Mouse (Mus musculus): ENCODE data around the gene Krtap21-1. TPM values are rescaled to one million over a fixed set of nuclear protein-coding genes. Genes with fewer than 3 reads are reported as not detected.

Krtap21-1 gene
- total RNA-seq (2015; ENCODE audit: low replicate concordance) = not detected in 2 replicates
- not detected in 2 replicates for total RNA-seq (2017; ENCODE audit: low replicate concordance)

DNA sequence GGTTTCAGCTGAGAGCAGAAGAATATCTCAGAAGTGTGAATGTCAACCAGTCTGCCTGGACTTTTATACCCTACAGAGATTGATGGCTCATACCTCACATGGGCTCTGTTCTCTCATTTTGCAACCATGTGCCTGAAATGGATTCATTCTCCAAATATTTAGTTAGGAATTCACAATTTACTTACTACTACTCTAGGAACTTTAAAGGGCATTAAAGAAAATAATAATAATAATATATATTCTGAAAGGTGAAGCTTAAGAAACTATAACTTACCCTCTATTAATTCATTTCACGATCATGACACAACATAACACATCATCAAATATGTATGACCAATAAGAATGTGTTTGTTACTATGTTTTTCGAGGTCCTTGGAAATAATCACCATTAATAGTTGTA lies at the start of gene Krtap21-1:
Krtap21-1 (minus strand) TSS at position 101 of the 400 bp plus-strand sequence.
- ATAC-seq (replicated peaks; ENCODE audit: low FRiP score, poor library complexity, severe bottlenecking) = no peak

DNA sequence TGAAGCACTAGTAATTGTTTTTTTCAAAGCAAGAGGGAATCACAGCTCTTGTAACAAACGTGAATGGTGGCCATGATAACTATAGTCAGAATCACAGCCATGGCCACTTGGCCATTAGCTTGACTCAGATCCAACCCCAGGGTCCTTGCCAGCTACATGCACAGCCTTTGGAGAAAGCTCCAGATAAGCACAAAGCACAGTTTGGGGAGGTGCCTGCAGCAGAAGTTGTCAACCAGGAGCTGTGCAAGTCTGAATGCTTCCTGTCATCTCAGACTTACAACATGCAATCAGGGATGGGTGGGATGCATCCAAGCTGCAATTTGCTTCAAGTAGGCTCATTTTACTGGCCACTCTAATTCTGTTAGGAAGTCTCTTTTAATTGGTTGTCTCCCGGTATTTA lies 25.9 kb upstream of the Krtap21-1 start:
- ATAC-seq (replicated peaks; ENCODE audit: low FRiP score, poor library complexity, severe bottlenecking) = no peak

DNA sequence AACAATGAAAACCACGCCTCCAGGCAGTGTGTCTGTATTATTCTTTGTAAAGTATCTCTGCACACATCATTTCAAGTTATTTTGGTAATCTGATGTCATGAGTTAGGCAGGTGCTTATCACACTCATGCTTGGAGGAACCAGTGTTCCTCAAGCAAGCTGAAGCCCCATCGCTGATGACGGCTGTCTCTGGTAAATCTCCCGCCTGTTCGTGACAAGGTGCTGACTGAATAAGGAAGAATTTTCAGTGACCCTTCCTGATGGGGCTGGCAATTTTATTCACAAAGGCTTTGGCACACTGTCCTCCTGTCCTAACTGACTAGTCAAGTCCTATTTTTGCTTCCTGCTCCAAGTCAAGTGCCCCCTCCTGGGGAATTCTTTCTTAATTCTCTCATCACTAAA lies 21.6 kb upstream of the Krtap21-1 start:
- ATAC-seq (replicated peaks; ENCODE audit: low FRiP score, poor library complexity, severe bottlenecking) = no peak

DNA sequence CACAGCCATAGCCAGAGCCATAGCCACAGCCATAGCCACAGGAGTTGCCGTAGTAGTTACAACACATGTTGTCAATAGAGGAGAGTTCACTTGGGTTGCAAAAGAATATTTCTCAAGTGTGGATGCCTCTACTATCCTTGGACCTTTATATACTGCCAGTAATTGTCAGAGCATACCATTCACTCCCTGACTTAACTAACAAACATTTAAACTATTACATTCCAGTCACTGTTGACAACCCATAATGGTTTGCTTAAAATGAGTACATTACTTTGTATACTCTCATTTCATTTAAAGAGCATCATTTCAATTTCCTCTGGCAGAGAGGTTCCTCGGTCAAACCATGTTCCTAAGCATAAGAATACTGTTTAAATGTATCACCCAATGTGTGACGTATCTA lies 16.3 kb upstream of the Krtap21-1 start, which contains the start of gene Krtap6-2:
Krtap6-2 (minus strand) TSS at position 101 of the 400 bp plus-strand sequence.
- ATAC-seq (replicated peaks; ENCODE audit: low FRiP score, poor library complexity, severe bottlenecking) = no peak

DNA sequence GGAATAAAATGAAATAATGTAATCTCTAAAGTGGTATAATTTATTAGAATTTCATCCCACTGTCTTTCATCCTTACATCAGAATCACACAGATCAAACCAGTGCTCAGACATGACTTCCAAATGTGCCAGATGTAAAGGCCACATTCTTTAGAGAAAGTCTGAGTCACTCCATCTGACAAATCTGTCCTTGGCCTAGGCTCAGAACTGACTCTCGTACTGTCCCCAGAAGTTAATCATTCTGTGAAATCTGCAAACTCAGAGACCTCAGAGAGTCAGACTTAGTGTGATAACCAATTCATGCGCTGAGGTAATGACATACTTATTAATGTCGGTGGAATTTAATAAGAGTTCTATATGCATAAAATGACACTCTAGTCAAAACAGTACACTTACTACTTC lies 12.6 kb upstream of the Krtap21-1 start:
- no peak for ATAC-seq (replicated peaks; ENCODE audit: low FRiP score, poor library complexity, severe bottlenecking)

DNA sequence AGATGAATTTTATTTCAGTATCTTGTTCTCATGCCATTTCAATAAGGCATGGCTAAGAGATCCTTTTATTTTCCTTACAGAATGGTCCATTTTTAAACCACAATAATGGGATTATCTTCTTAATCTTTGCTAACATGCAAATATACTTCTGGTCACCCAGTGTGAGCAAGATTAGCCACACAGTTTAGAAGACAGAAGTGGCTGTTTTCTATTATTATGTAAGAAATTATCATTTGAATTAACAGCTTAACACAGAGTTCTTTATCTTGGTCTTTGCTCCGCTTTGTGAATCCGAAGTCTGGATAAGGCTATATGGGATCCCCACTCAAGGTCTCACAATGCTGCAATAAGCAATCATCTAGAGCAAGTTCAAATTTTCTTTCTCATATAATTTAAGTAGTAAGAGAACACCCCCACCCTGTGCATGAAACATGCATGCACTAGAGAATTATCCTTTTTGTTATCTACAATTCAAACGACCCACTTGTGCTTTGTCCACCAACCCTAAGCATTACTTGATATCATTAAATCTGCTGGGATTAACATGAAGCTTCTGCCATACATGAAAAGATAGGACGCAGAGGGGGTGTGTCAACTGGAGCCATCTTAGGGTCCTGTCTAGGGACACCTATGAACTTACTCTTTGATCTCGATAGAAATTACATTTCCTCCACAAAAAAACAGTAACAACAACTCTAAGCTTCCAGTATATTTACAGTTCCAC lies 6.8 kb upstream of the Krtap21-1 start:
- no peak for ATAC-seq (replicated peaks; ENCODE audit: low FRiP score, poor library complexity, severe bottlenecking)

DNA sequence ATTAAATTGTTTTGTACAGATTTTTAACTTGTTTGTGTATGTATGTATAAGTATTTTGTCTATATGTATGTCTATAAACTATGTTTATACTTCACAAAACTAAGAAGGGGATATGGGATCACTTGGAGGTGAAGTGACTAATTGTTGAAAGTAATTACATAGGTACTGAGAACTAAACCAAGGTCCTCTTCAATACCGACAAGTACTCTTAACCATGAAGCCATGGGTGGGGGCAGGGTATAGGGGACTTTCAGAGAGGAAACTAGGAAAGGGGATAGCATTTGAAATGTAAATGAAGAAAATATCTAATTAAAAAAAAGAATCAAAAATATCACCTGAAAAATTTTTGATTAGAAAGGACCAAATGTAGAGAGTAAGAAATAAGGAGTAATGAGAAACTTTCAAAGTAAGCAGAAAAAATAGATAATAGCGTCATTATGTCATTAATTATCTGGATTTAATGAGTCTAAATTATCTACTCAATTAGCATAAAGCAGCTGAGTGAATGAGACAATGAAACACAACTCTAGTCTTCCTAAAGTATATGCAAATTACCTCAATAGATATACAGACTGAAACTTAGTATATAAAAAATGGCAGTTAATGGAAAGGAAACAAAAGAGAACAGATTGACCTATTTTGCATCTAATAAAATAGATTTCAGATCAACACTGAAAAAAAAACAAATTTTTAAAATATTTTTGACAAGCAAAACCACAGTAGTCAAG lies 30.8 kb downstream of the Krtap21-1 start:
- ATAC-seq (replicated peaks; ENCODE audit: low FRiP score, poor library complexity, severe bottlenecking) = no peak

Other genes starting within 250 kb of the Krtap21-1 start
- gene Gm9789, start 245.9 kb downstream of the Krtap21-1 start, total RNA-seq (2015; ENCODE audit: low replicate concordance) = not detected in 2 replicates
- gene Gm9789, start 245.9 kb downstream of the Krtap21-1 start, total RNA-seq (2017; ENCODE audit: low replicate concordance) = not detected in 2 replicates
- not detected in 2 replicates for gene Gm7735, start 234.4 kb downstream of the Krtap21-1 start, total RNA-seq (2015; ENCODE audit: low replicate concordance)
- gene Gm7735, start 234.4 kb downstream of the Krtap21-1 start, total RNA-seq (2017; ENCODE audit: low replicate concordance) = not detected in 2 replicates
- gene 1110057P08Rik, start 229.1 kb downstream of the Krtap21-1 start, total RNA-seq (2015; ENCODE audit: low replicate concordance) = not detected in 2 replicates
- not detected in 2 replicates for gene 1110057P08Rik, start 229.1 kb downstream of the Krtap21-1 start, total RNA-seq (2017; ENCODE audit: low replicate concordance)
- gene Krtap20-2, start 198.0 kb downstream of the Krtap21-1 start, total RNA-seq (2015; ENCODE audit: low replicate concordance) = not detected in 2 replicates
- gene Krtap20-2, start 198.0 kb downstream of the Krtap21-1 start, total RNA-seq (2017; ENCODE audit: low replicate concordance) = not detected in 2 replicates
- not detected in 2 replicates for gene Krtap6-2, start 16.2 kb upstream of the Krtap21-1 start, total RNA-seq (2015; ENCODE audit: low replicate concordance)
- not detected in 2 replicates for gene Krtap6-2, start 16.2 kb upstream of the Krtap21-1 start, total RNA-seq (2017; ENCODE audit: low replicate concordance)
- gene Krtap8-1, start 84.1 kb upstream of the Krtap21-1 start, total RNA-seq (2015; ENCODE audit: low replicate concordance) = not detected in 2 replicates
- not detected in 2 replicates for gene Krtap8-1, start 84.1 kb upstream of the Krtap21-1 start, total RNA-seq (2017; ENCODE audit: low replicate concordance)
- not detected in 2 replicates for gene Krtap7-1, start 104.5 kb upstream of the Krtap21-1 start, total RNA-seq (2015; ENCODE audit: low replicate concordance)
- not detected in 2 replicates for gene Krtap7-1, start 104.5 kb upstream of the Krtap21-1 start, total RNA-seq (2017; ENCODE audit: low replicate concordance)
- gene Krtap11-1, start 167.3 kb upstream of the Krtap21-1 start, total RNA-seq (2015; ENCODE audit: low replicate concordance) = not detected in 2 replicates
- not detected in 2 replicates for gene Krtap11-1, start 167.3 kb upstream of the Krtap21-1 start, total RNA-seq (2017; ENCODE audit: low replicate concordance)